Mouse (Mus musculus) leukemia stem cell, adult 10-12 weeks (primary cell): Measurements from ENCODE around the gene Srsf2. TPM values are rescaled to one million over a fixed set of nuclear protein-coding genes. Genes with fewer than 3 reads are reported as not detected.

Experiments
- polyA plus RNA-seq: library from polyadenylated mRNA; stranded (reverse); fragments of >175 nt; gene quantifications from 2 replicates; pipeline ENCODE4 v1.2.3, GENCODE M21; 2012; ENCODE audit warnings: low replicate concordance

Srsf2 gene
- 1,615 and 1,893 TPM in 2 replicates for polyA plus RNA-seq

GRCm38 (mm10) chr11:116852891-116853511 lies at the start of gene Srsf2:
Gene Srsf2 (minus strand): TSS chr11:116853094.

GRCm38 (mm10) chr11:116852291-116852890 lies 503 bp downstream of the Srsf2 start, which contains the start of gene Mfsd11:
Gene Mfsd11 (plus strand): TSS chr11:116852440.

GRCm38 (mm10) chr11:116843261-116844233 lies 9.3 kb downstream of the Srsf2 start, which contains the start of the genes Mettl23 and Jmjd6:
Gene Mettl23 (plus strand): TSS chr11:116843278.
Gene Jmjd6 (minus strand): TSS chr11:116843449.

GRCm38 (mm10) chr11:116827534-116828165 lies 25.2 kb downstream of the Srsf2 start, which contains the start of gene Mxra7:
Gene Mxra7 (minus strand): TSS chr11:116828046.

Other genes with a start within 250 kb of the Srsf2 start
- gene Rhbdf2, start 226.1 kb downstream of the Srsf2 start, polyA plus RNA-seq, result 62.6 and 75.2 TPM in 2 replicates
- not detected in 2 replicates for gene Prcd, start 199.6 kb downstream of the Srsf2 start, polyA plus RNA-seq
- 0.69 and 0.93 TPM in 2 replicates for gene Cygb, start 198.8 kb downstream of the Srsf2 start, polyA plus RNA-seq
- gene St6galnac1, start 77.6 kb downstream of the Srsf2 start, polyA plus RNA-seq, result not detected in 2 replicates
- 1.1 and 1.2 TPM in 2 replicates for gene Mxra7, start 25.0 kb downstream of the Srsf2 start, polyA plus RNA-seq
- gene Mettl23, start 9.8 kb downstream of the Srsf2 start, polyA plus RNA-seq, result 76.3 and 81.2 TPM in 2 replicates
- gene Jmjd6, start 9.6 kb downstream of the Srsf2 start, polyA plus RNA-seq, result 26.1 and 44.1 TPM in 2 replicates
- 11.9 and 13.4 TPM in 2 replicates for gene Mfsd11, start 654 bp downstream of the Srsf2 start, polyA plus RNA-seq
- gene Mgat5b, start 65.8 kb upstream of the Srsf2 start, polyA plus RNA-seq, result not detected in 2 replicates